Mouse (Mus musculus): Measurements from ENCODE around the gene Adgrl3.

Adgrl3 gene

GRCm38 (mm10) chr5:81359560-81359959 lies 339.6 kb downstream of the Adgrl3 start:
- ATAC-seq (ENCODE audit: insufficient number of reproducible peaks, low FRiP score, low TSS enrichment), result no peak

GRCm38 (mm10) chr5:81364198-81364643 lies 344.3 kb downstream of the Adgrl3 start:
- no peak for ATAC-seq (ENCODE audit: insufficient number of reproducible peaks, low FRiP score, low TSS enrichment)

GRCm38 (mm10) chr5:81365250-81365649 lies 345.3 kb downstream of the Adgrl3 start:
- ATAC-seq (ENCODE audit: insufficient number of reproducible peaks, low FRiP score, low TSS enrichment), result no peak

GRCm38 (mm10) chr5:81370126-81370850 lies 350.4 kb downstream of the Adgrl3 start:
- ATAC-seq (ENCODE audit: insufficient number of reproducible peaks, low FRiP score, low TSS enrichment), result no peak

GRCm38 (mm10) chr5:81375992-81376391 lies 356.1 kb downstream of the Adgrl3 start:
- no peak for ATAC-seq (ENCODE audit: insufficient number of reproducible peaks, low FRiP score, low TSS enrichment)

- no peak for ATAC-seq (ENCODE audit: insufficient number of reproducible peaks, low FRiP score, low TSS enrichment)
These were observed 385.7 kb downstream of the Adgrl3 start for GRCm38 (mm10) chr5:81405582-81406143.

GRCm38 (mm10) chr5:81417326-81417725 lies 397.4 kb downstream of the Adgrl3 start:
- ATAC-seq (ENCODE audit: insufficient number of reproducible peaks, low FRiP score, low TSS enrichment), result no peak

- ATAC-seq (ENCODE audit: insufficient number of reproducible peaks, low FRiP score, low TSS enrichment), result no peak
These were observed 407.5 kb downstream of the Adgrl3 start for GRCm38 (mm10) chr5:81427393-81427792.

- no peak for ATAC-seq (ENCODE audit: insufficient number of reproducible peaks, low FRiP score, low TSS enrichment)
These were observed 416.4 kb downstream of the Adgrl3 start for GRCm38 (mm10) chr5:81436375-81436774.

- no peak for ATAC-seq (ENCODE audit: insufficient number of reproducible peaks, low FRiP score, low TSS enrichment)
These were observed 422.2 kb downstream of the Adgrl3 start for GRCm38 (mm10) chr5:81442150-81442549.

GRCm38 (mm10) chr5:81465971-81466370 lies 446.0 kb downstream of the Adgrl3 start:
- ATAC-seq (ENCODE audit: insufficient number of reproducible peaks, low FRiP score, low TSS enrichment), result no peak

- no peak for ATAC-seq (ENCODE audit: insufficient number of reproducible peaks, low FRiP score, low TSS enrichment)
These were observed 454.7 kb downstream of the Adgrl3 start for GRCm38 (mm10) chr5:81474681-81475080.

- ATAC-seq (ENCODE audit: insufficient number of reproducible peaks, low FRiP score, low TSS enrichment), result no peak
These were observed 455.5 kb downstream of the Adgrl3 start for GRCm38 (mm10) chr5:81475406-81475805.

GRCm38 (mm10) chr5:81475971-81476606 lies 456.2 kb downstream of the Adgrl3 start:
- ATAC-seq (ENCODE audit: insufficient number of reproducible peaks, low FRiP score, low TSS enrichment), result no peak

GRCm38 (mm10) chr5:81480911-81481310 lies 461.0 kb downstream of the Adgrl3 start:
- ATAC-seq (ENCODE audit: insufficient number of reproducible peaks, low FRiP score, low TSS enrichment), result no peak

GRCm38 (mm10) chr5:81483890-81484289 lies 464.0 kb downstream of the Adgrl3 start:
- no peak for ATAC-seq (ENCODE audit: insufficient number of reproducible peaks, low FRiP score, low TSS enrichment)

- no peak for ATAC-seq (ENCODE audit: insufficient number of reproducible peaks, low FRiP score, low TSS enrichment)
These were observed 481.1 kb downstream of the Adgrl3 start for GRCm38 (mm10) chr5:81501076-81501475.

- no peak for ATAC-seq (ENCODE audit: insufficient number of reproducible peaks, low FRiP score, low TSS enrichment)
These were observed 499.0 kb downstream of the Adgrl3 start for GRCm38 (mm10) chr5:81518720-81519496.

- ATAC-seq (ENCODE audit: insufficient number of reproducible peaks, low FRiP score, low TSS enrichment), result peak; percentile 63; the same call in 1 of the 2 replicates
These were observed 499.8 kb downstream of the Adgrl3 start for GRCm38 (mm10) chr5:81519497-81520382.

GRCm38 (mm10) chr5:81522760-81523159 lies 502.8 kb downstream of the Adgrl3 start:
- no peak for ATAC-seq (ENCODE audit: insufficient number of reproducible peaks, low FRiP score, low TSS enrichment)

Data from cerebellum, adult (tissue).